In the genomic region with DNA sequence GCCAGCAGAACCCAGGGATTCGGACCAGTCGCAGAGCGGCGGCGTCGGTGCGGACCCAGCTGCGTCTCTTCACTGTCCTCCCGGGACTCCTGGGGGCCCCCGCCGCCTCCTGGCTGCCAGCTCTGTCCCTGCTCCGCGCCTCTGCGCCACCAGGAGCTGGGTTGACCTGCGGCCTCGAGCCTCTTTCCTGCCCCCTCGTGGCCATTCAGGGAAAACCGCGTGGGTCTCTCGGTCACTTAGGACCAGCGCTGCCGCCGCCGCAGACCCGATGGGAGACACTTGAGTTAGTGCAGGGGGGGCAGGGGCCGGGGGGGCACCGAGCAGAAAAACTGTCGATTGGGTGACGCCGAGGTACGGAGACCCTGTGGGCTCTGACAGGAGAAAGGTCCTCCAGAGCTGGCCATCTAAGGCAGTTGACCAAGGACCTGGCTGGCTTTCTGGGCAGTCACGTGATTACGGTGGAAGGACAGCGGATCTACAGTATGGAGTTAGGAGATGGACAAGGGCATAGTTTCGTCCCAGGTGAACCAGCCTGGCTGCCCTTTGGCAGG, we compare ENCODE assay signal across 8 mouse cellular contexts. TPM values are rescaled to one million over a fixed set of nuclear protein-coding genes. Genes with fewer than 3 reads are reported as not detected.
DNase-seq lines count a peak whose midpoint lies in the region; ATAC-seq and TF ChIP-seq lines count a peak whose summit lies in the region.

No protein-coding gene starts in this region.

- no peaks in the 10 kb centered on the region for H3K9me3 ChIP-seq in CH12.LX (replicated peaks; ENCODE audit: low read length)
- no peaks in the 10 kb centered on the region for H3K9me3 ChIP-seq in forebrain, embryonic 13.5 days (replicated peaks)
- no peaks in the 10 kb centered on the region for H3K9me3 ChIP-seq in liver, postnatal 0 days (ENCODE audit: low read length)
- H3K9me3 ChIP-seq in neural tube, embryonic 13.5 days = no peaks in the 10 kb centered on the region
- H3K9me3 ChIP-seq in stomach, postnatal 0 days (ENCODE audit: control insufficient read depth, low read length) = no peaks in the 10 kb centered on the region

- H3K79me2 ChIP-seq in CH12.LX (replicated peaks; ENCODE audit: control insufficient read depth, extremely low read depth, insufficient read depth, poor library complexity, severe bottlenecking) = no peaks in the 10 kb centered on the region

- TF ChIP-seq EP300 in CH12.LX (IDR thresholded peaks at IDR 0.05; ENCODE audit: low read length) = no peak
- no peak for TF ChIP-seq EP300 in liver, postnatal 0 days (IDR thresholded peaks at IDR 0.05; ENCODE audit: low read depth)
- TF ChIP-seq EP300 in stomach, postnatal 0 days (optimal IDR thresholded peaks at IDR 0.05) = no peak

- peak; percentile 49 for TF ChIP-seq RAD21 in CH12.LX (IDR thresholded peaks at IDR 0.05; ENCODE audit: low read depth, low read length)

- 1% methylated on average over 35 of the region's 35 CpGs for WGBS in forebrain, embryonic 13.5 days
- WGBS in liver, postnatal 0 days (ENCODE audit: insufficient replicate concordance) = under 1% methylated on average over 34 of the region's 35 CpGs
- WGBS in neural tube, embryonic 13.5 days = 1% methylated on average over 35 of the region's 35 CpGs
- WGBS in stomach, postnatal 0 days = 1% methylated on average over 35 of the region's 35 CpGs

- ATAC-seq in cerebellum, adult (ENCODE audit: insufficient number of reproducible peaks, low FRiP score, low TSS enrichment) = peak; percentile 76
- peak; percentile 86 for ATAC-seq in forebrain, embryonic 13.5 days
- ATAC-seq in liver, postnatal 0 days = peak; percentile 75
- ATAC-seq in neural tube, embryonic 13.5 days (ENCODE audit: low read depth) = peak; percentile 60
- peak; percentile 89 for ATAC-seq in stomach, postnatal 0 days (ENCODE audit: low FRiP score, low TSS enrichment)

- no peaks in the 10 kb centered on the region for H3K36me3 ChIP-seq in CH12.LX (replicated peaks in 1 of 2; ENCODE audit: control insufficient read depth in 1 of 2, insufficient read depth in 1 of 2, low read length in 1 of 2)
- H3K36me3 ChIP-seq in forebrain, embryonic 13.5 days (ENCODE audit: poor library complexity, severe bottlenecking) = no peaks in the 10 kb centered on the region
- H3K36me3 ChIP-seq in liver, postnatal 0 days (replicated peaks; ENCODE audit: insufficient read depth, low read length) = no peaks in the 10 kb centered on the region
- H3K36me3 ChIP-seq in neural tube, embryonic 13.5 days = no peaks in the 10 kb centered on the region
- no peaks in the 10 kb centered on the region for H3K36me3 ChIP-seq in stomach, postnatal 0 days (ENCODE audit: control insufficient read depth, insufficient read depth, low read length)

- DNase-seq in CH12.LX (ENCODE audit: extremely low read depth) = peak; percentile 81
- DNase-seq in heart, postnatal 10 days = peak; percentile 86 to 89
- peak; percentile 85 to 92 for DNase-seq in kidney, postnatal 36 days
- DNase-seq in liver, postnatal 0 days = peak; percentile 84
- peak; percentile 89 for DNase-seq in stomach, postnatal 0 days (ENCODE audit: low spot score)

- peak overlapping the region; percentile 40 to 62 (median 41) for H3K4me3 ChIP-seq in CH12.LX (replicated peaks in 1 of 3; ENCODE audit: low read depth in 2 of 3, low read length in 2 of 3, poor library complexity in 1 of 3)
- peak overlapping the region; percentile 43 for H3K4me3 ChIP-seq in forebrain, embryonic 13.5 days
- H3K4me3 ChIP-seq in liver, postnatal 0 days (ENCODE audit: low read depth, low read length) = peak overlapping the region; percentile 42
- peak overlapping the region; percentile 44 for H3K4me3 ChIP-seq in neural tube, embryonic 13.5 days
- peak overlapping the region; percentile 45 for H3K4me3 ChIP-seq in stomach, postnatal 0 days (ENCODE audit: low read depth, low read length)

- H3K27me3 ChIP-seq in CH12.LX (replicated peaks) = peaks cover 2% of the 10 kb centered on the region
- peaks cover 76% of the 10 kb centered on the region for H3K27me3 ChIP-seq in forebrain, embryonic 13.5 days
- peaks cover 47% of the 10 kb centered on the region for H3K27me3 ChIP-seq in liver, postnatal 0 days (ENCODE audit: insufficient read depth, low read length)
- peaks cover 58% of the 10 kb centered on the region for H3K27me3 ChIP-seq in neural tube, embryonic 13.5 days
- H3K27me3 ChIP-seq in stomach, postnatal 0 days (ENCODE audit: control insufficient read depth, insufficient read depth, low read length) = no peaks in the 10 kb centered on the region

- dilution Hi-C loops in CH12.LX (cut with MboI; ENCODE audit: extremely low pct_ligation_motif_present, extremely low pct_unique_long_range_greater_than_20kb, low sequenced_read_pairs) = no loop called here

- intact Hi-C loops in heart, postnatal 10 days (cut with DNase I) = loop anchor here (2.0 to 5.0 kb wide), 3 partner anchors 87 to 272 kb away; a partner anchor contains a TSS

- TF ChIP-seq POLR2A in CH12.LX (IDR thresholded peaks at IDR 0.05; ENCODE audit: low read depth, low read length) = no peak

- peak overlapping the region; percentile 55 for H3K4me2 ChIP-seq in CH12.LX (ENCODE audit: insufficient read depth, low read depth, poor library complexity, severe bottlenecking)
- H3K4me2 ChIP-seq in forebrain, embryonic 13.5 days = peak overlapping the region; percentile 72
- H3K4me2 ChIP-seq in liver, postnatal 0 days (ENCODE audit: low read depth, low read length) = peak overlapping the region; percentile 72
- H3K4me2 ChIP-seq in neural tube, embryonic 13.5 days = peak overlapping the region; percentile 74
- H3K4me2 ChIP-seq in stomach, postnatal 0 days (replicated peaks; ENCODE audit: low read depth) = peak overlapping the region; percentile 68

- in situ Hi-C loops in CH12.LX (cut with MboI; ENCODE audit: low pct_ligation_motif_present, low pct_unique_long_range_greater_than_20kb, low sequenced_read_pairs) = no loop called here

- TF ChIP-seq CTCF in CH12.LX (conservative IDR thresholded peaks at IDR 0.05 in 1 of 2, IDR thresholded peaks at IDR 0.05 in 1 of 2; ENCODE audit: low read depth in 2 of 2, low read length in 2 of 2) = peak in 1 of 2 experiments; percentile 87; a peak in 2 of 4 replicates
- peak; percentile 92 for TF ChIP-seq CTCF in liver, postnatal 0 days (IDR thresholded peaks at IDR 0.05; ENCODE audit: low read depth)
- TF ChIP-seq CTCF in stomach, postnatal 0 days (IDR thresholded peaks at IDR 0.05; ENCODE audit: low read depth) = peak; percentile 95

- H3K27ac ChIP-seq in CH12.LX (ENCODE audit: insufficient read depth, low read depth) = no peak overlapping the region
- no peak overlapping the region for H3K27ac ChIP-seq in forebrain, embryonic 13.5 days
- H3K27ac ChIP-seq in liver, postnatal 0 days (ENCODE audit: low read depth) = no peak overlapping the region
- H3K27ac ChIP-seq in neural tube, embryonic 13.5 days (replicated peaks) = no peak overlapping the region
- peak overlapping the region; percentile 74 for H3K27ac ChIP-seq in stomach, postnatal 0 days (replicated peaks)

- H3K4me1 ChIP-seq in CH12.LX (ENCODE audit: control insufficient read depth in 1 of 2, insufficient read depth in 2 of 2) = peaks cover 2 to 22% of the 10 kb centered on the region in 2 experiments; a peak in 3 of 4 replicates
- H3K4me1 ChIP-seq in forebrain, embryonic 13.5 days = peaks cover 11% of the 10 kb centered on the region
- peaks cover 8% of the 10 kb centered on the region for H3K4me1 ChIP-seq in liver, postnatal 0 days (ENCODE audit: insufficient read depth)
- H3K4me1 ChIP-seq in neural tube, embryonic 13.5 days (replicated peaks) = peaks cover 30% of the 10 kb centered on the region
- no peaks in the 10 kb centered on the region; the same call in 1 of the 2 replicates for H3K4me1 ChIP-seq in stomach, postnatal 0 days (replicated peaks; ENCODE audit: control insufficient read depth, insufficient read depth)

- H3K9ac ChIP-seq in CH12.LX (ENCODE audit: insufficient read depth, low read depth) = peak overlapping the region; percentile 10; the same call in 1 of the 2 replicates
- 0 out of 2 replicates have a peak overlapping the region, but pooled peaks have one; percentile 37 for H3K9ac ChIP-seq in forebrain, embryonic 13.5 days
- no peak overlapping the region; the same call in 1 of the 2 replicates for H3K9ac ChIP-seq in liver, postnatal 0 days (replicated peaks)
- peak overlapping the region; percentile 65 for H3K9ac ChIP-seq in neural tube, embryonic 13.5 days
- peak overlapping the region; percentile 54 for H3K9ac ChIP-seq in stomach, postnatal 0 days (ENCODE audit: low read length)

TF ChIP-seq in CH12.LX, 34 proteins besides CTCF, POLR2A, EP300 and RAD21 (continues in another document):
- TF ChIP-seq MYC (IDR thresholded peaks at IDR 0.05; ENCODE audit: low read depth, low read length) (no peak), GABPA (IDR thresholded peaks at IDR 0.05; ENCODE audit: insufficient replicate concordance, low read depth, low read length) (no peak), USF2 (conservative IDR thresholded peaks at IDR 0.05; ENCODE audit: low read depth, low read length) (peak; percentile 63), HCFC1 (IDR thresholded peaks at IDR 0.05; ENCODE audit: low read depth, low read length) (no peak), SMC3 (IDR thresholded peaks at IDR 0.05; ENCODE audit: low read depth, low read length) (peak; percentile 62), ZMIZ1 (IDR thresholded peaks at IDR 0.05; ENCODE audit: low read depth, low read length) (no peak), RCOR1 (conservative IDR thresholded peaks at IDR 0.05; ENCODE audit: low read depth, low read length) (no peak), UBTF (IDR thresholded peaks at IDR 0.05; ENCODE audit: low read depth, low read length) (no peak), CHD1 (IDR thresholded peaks at IDR 0.05; ENCODE audit: low read depth, low read length) (no peak), ZC3H11A (IDR thresholded peaks at IDR 0.05; ENCODE audit: low read depth, low read length) (no peak), MAX (IDR thresholded peaks at IDR 0.05; ENCODE audit: low read length) (peak; percentile 63), NELFE (IDR thresholded peaks at IDR 0.05; ENCODE audit: low read depth, low read length) (no peak), USF1 (IDR thresholded peaks at IDR 0.05; ENCODE audit: low read depth, low read length) (peak; percentile 64), ELF1 (IDR thresholded peaks at IDR 0.05; ENCODE audit: low read depth, low read length) (0 out of 2 replicates have a peak, but pooled peaks have one; percentile 11), ZKSCAN1 (IDR thresholded peaks at IDR 0.05; ENCODE audit: borderline replicate concordance, low read depth, low read length) (no peak)

RNA-seq across cellular contexts. Expression of a gene that starts 48.2 kb away (rescaled TPM):
- total RNA-seq in CH12.LX (2012; rRNA removed) = not detected in 2 replicates
- total RNA-seq in CH12.LX (2014; rRNA removed) = not detected in 2 replicates
- polyA plus RNA-seq in CH12.LX (2012; ENCODE audit: insufficient read length, low read depth) = not detected in 2 replicates
- polyA plus RNA-seq in forebrain, embryonic 13.5 days (2015; fragmentation: Nextera tagmentation; extraction: Ambion mirVana) = not detected in 2 replicates
- total RNA-seq in heart, postnatal 10 days (2021) = not detected
- not detected in 2 replicates for polyA plus RNA-seq in liver, postnatal 0 days (2015; fragmentation: Nextera tagmentation; extraction: Ambion mirVana)
- polyA plus RNA-seq in neural tube, embryonic 13.5 days (2015; fragmentation: Nextera tagmentation; extraction: Ambion mirVana) = not detected in 2 replicates
- polyA plus RNA-seq in stomach, postnatal 0 days (2015; fragmentation: Nextera tagmentation; extraction: Ambion mirVana) = not detected in 2 replicates
